Mouse (Mus musculus) adrenal gland, postnatal 14 days (tissue): ENCODE measurements around the gene Nemp1. TPM values are rescaled to one million over a fixed set of nuclear protein-coding genes. Genes with fewer than 3 reads are reported as not detected.
A peak's percentile ranks its signal among the peaks of the same experiment; 100 is the strongest.
"Not testable (repeated sequence)": the region's sequence is repeated elsewhere in the genome, so short reads cannot be mapped to it uniquely, and the experiment has no call there.

ENCODE experiments used
- DNase-seq: peaks from one replicate; pipeline ENCODE4 v3.0.0; 2021; ENCODE audit warnings: mixed read lengths
- total RNA-seq: library from RNA; stranded (reverse); gene quantifications from 2 replicates; pipeline ENCODE4 v1.2.3, GENCODE M21; 2021

Gene Nemp1
- total RNA-seq, 1 experiment from 2014 or later: 9.4 TPM

GRCm38 (mm10) chr10:127643553-127644238 lies 23.0 kb upstream of the Nemp1 start:
- DNase-seq: peak; percentile 89

GRCm38 (mm10) chr10:127645791-127646190 lies 20.9 kb upstream of the Nemp1 start:
- no peak for DNase-seq

GRCm38 (mm10) chr10:127652906-127653638 lies 13.6 kb upstream of the Nemp1 start:
- DNase-seq: no peak

- no peak for DNase-seq
Measured at GRCm38 (mm10) chr10:127654970-127655579, 11.6 kb upstream of the Nemp1 start.

- not testable (repeated sequence) for DNase-seq
Measured at GRCm38 (mm10) chr10:127657617-127658016, 9.1 kb upstream of the Nemp1 start.

- no peak for DNase-seq
Measured at GRCm38 (mm10) chr10:127658076-127658475, 8.6 kb upstream of the Nemp1 start.

- no peak for DNase-seq
Measured at GRCm38 (mm10) chr10:127659551-127659950, 7.2 kb upstream of the Nemp1 start.

GRCm38 (mm10) chr10:127661291-127661914 lies 5.3 kb upstream of the Nemp1 start:
- DNase-seq: peak; percentile 49

GRCm38 (mm10) chr10:127661915-127662663 lies 4.6 kb upstream of the Nemp1 start:
- DNase-seq: peak; percentile 88

- DNase-seq: peak; percentile 69
Measured at GRCm38 (mm10) chr10:127662666-127663253, 3.9 kb upstream of the Nemp1 start.

- DNase-seq: no peak
Measured at GRCm38 (mm10) chr10:127663590-127663989, 3.1 kb upstream of the Nemp1 start.

- DNase-seq: no peak
Measured at GRCm38 (mm10) chr10:127664166-127664565, 2.5 kb upstream of the Nemp1 start.

- no peak for DNase-seq
Measured at GRCm38 (mm10) chr10:127664891-127665290, 1.8 kb upstream of the Nemp1 start.

GRCm38 (mm10) chr10:127665366-127666181 lies 1.1 kb upstream of the Nemp1 start:
- DNase-seq: peak; percentile 43

GRCm38 (mm10) chr10:127667269-127668092 lies 780 bp downstream of the Nemp1 start:
- DNase-seq: peak; percentile 94

- peak; percentile 90 for DNase-seq
Measured at GRCm38 (mm10) chr10:127668093-127669050, 1.7 kb downstream of the Nemp1 start, which contains the start of gene Nab2. Gene Nab2, minus strand, starts transcription at chr10:127668568.

GRCm38 (mm10) chr10:127669170-127669569 lies 2.5 kb downstream of the Nemp1 start:
- DNase-seq: no peak

GRCm38 (mm10) chr10:127670185-127670584 lies 3.5 kb downstream of the Nemp1 start:
- no peak for DNase-seq
